Mouse (Mus musculus): ENCODE measurements around the gene Lck. TPM values are rescaled to one million over a fixed set of nuclear protein-coding genes. Genes with fewer than 3 reads are reported as not detected.

The Lck gene
- total and polyA plus RNA-seq, 3 experiments = 67.2 to 138 (median 70.0) TPM

GRCm38 (mm10) chr4:129622120-129622802 is 48.8 kb upstream of the Lck start:
- peak overlapping the region in 1 of 3 experiments; percentile 77 for H3K4me3 ChIP-seq (replicated peaks in 1 of 3; ENCODE audit: low read depth in 2 of 3, low read length in 2 of 3, poor library complexity in 1 of 3)
- no peak for DNase-seq (ENCODE audit: extremely low read depth)
- no peaks in the 10 kb centered on the region for H3K27me3 ChIP-seq (replicated peaks)
- H3K4me1 ChIP-seq (ENCODE audit: control insufficient read depth in 1 of 2, insufficient read depth in 2 of 2) = peaks cover 11 to 74% of the 10 kb centered on the region in 2 experiments
- no peaks in the 10 kb centered on the region for H3K9me3 ChIP-seq (replicated peaks; ENCODE audit: low read length)
- peaks cover 16 to 38% of the 10 kb centered on the region in 2 experiments for H3K36me3 ChIP-seq (replicated peaks in 1 of 2; ENCODE audit: control insufficient read depth in 1 of 2, insufficient read depth in 1 of 2, low read length in 1 of 2)
- in situ Hi-C loops (cut with MboI; ENCODE audit: low pct_ligation_motif_present, low pct_unique_long_range_greater_than_20kb, low sequenced_read_pairs) (loop anchor here (25.0 kb wide), 1 partner anchor 260 kb away; no protein-coding TSS in a partner anchor), dilution Hi-C loops (cut with MboI; ENCODE audit: extremely low pct_ligation_motif_present, extremely low pct_unique_long_range_greater_than_20kb, low sequenced_read_pairs) (no loop called here)
- H3K4me2 ChIP-seq (ENCODE audit: insufficient read depth, low read depth, poor library complexity, severe bottlenecking) = no peak overlapping the region
- H3K27ac ChIP-seq (ENCODE audit: insufficient read depth, low read depth) = 0 out of 2 replicates have a peak overlapping the region, but pooled peaks have one; percentile 1
- no peaks in the 10 kb centered on the region for H3K79me2 ChIP-seq (replicated peaks; ENCODE audit: control insufficient read depth, extremely low read depth, insufficient read depth, poor library complexity, severe bottlenecking)
- no peak overlapping the region for H3K9ac ChIP-seq (ENCODE audit: insufficient read depth, low read depth)
- TF ChIP-seq CTCF (conservative IDR thresholded peaks at IDR 0.05 in 1 of 2, IDR thresholded peaks at IDR 0.05 in 1 of 2; ENCODE audit: low read depth in 2 of 2, low read length in 2 of 2) = no peak
- no peak for TF ChIP-seq RAD21 (IDR thresholded peaks at IDR 0.05; ENCODE audit: low read depth, low read length)
- no peak for TF ChIP-seq E2F4 (IDR thresholded peaks at IDR 0.05; ENCODE audit: insufficient replicate concordance, low read depth, low read length)
- TF ChIP-seq CHD2 (IDR thresholded peaks at IDR 0.05; ENCODE audit: low read length) = no peak

DNA sequence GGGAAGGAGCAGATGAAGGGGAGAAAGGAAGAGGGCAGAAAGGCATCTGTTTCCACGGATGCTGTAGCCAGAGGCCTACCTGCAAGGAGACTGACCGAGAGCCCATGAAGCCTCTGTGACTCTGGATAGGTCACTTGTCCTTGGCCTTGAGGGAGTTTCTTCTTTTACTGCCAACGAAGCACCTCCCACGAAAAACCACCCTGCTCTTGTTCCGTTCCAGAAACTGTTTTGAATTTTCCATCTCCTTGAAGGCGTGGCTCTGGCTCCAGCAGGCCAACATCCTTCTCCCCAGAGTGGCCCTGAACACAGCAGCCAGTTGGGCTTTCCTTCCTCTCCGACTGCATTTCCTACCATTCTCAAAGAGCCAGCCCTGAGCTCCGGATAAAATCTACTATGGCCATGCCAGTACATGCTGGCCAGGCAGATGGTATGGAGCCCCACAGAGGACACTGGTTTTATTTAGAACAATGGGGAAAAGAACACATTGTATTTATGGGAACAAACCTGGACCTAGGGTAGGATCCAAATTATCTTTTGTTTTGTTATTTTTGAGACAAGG is 47.9 kb upstream of the Lck start:
- DNase-seq (ENCODE audit: extremely low read depth) = peak; percentile 88
- H3K27me3 ChIP-seq (replicated peaks) = no peaks in the 10 kb centered on the region
- TF ChIP-seq NRF1 (IDR thresholded peaks at IDR 0.05; ENCODE audit: low read depth, low read length) (no peak), BHLHE40 (IDR thresholded peaks at IDR 0.05; ENCODE audit: low read depth, low read length) (no peak), JUND (conservative IDR thresholded peaks at IDR 0.05; ENCODE audit: low read depth, low read length) (no peak), POLR2AphosphoS2 (IDR thresholded peaks at IDR 0.05; ENCODE audit: low read depth, low read length) (no peak; the same call in 1 of the 2 replicates), JUN (IDR thresholded peaks at IDR 0.05; ENCODE audit: insufficient read depth, low read depth, low read length) (no peak), HCFC1 (IDR thresholded peaks at IDR 0.05; ENCODE audit: low read depth, low read length) (no peak), UBTF (IDR thresholded peaks at IDR 0.05; ENCODE audit: low read depth, low read length) (no peak), NELFE (IDR thresholded peaks at IDR 0.05; ENCODE audit: low read depth, low read length) (peak; percentile 62; the same call in 1 of the 2 replicates), CTCF (conservative IDR thresholded peaks at IDR 0.05 in 1 of 2, IDR thresholded peaks at IDR 0.05 in 1 of 2; ENCODE audit: low read depth in 2 of 2, low read length in 2 of 2) (no peak), ETS1 (conservative IDR thresholded peaks at IDR 0.05; ENCODE audit: low read depth, low read length) (peak; percentile 46), CHD1 (IDR thresholded peaks at IDR 0.05; ENCODE audit: low read depth, low read length) (no peak), MAFK (IDR thresholded peaks at IDR 0.05; ENCODE audit: insufficient replicate concordance, low read length) (no peak; the same call in 1 of the 2 replicates), ZMIZ1 (IDR thresholded peaks at IDR 0.05; ENCODE audit: low read depth, low read length) (no peak; the same call in 1 of the 2 replicates), TCF12 (IDR thresholded peaks at IDR 0.05; ENCODE audit: low read depth, low read length) (peak; percentile 72), MEF2A (IDR thresholded peaks at IDR 0.05; ENCODE audit: borderline replicate concordance, low read depth, low read length) (peak; percentile 7; the same call in 1 of the 2 replicates), RAD21 (IDR thresholded peaks at IDR 0.05; ENCODE audit: low read depth, low read length) (no peak), TBP (conservative IDR thresholded peaks at IDR 0.05; ENCODE audit: low read depth, low read length) (peak; percentile 55; the same call in 1 of the 2 replicates), EP300 (IDR thresholded peaks at IDR 0.05; ENCODE audit: low read length) (peak; percentile 52; the same call in 1 of the 2 replicates), KAT2A (IDR thresholded peaks at IDR 0.05; ENCODE audit: insufficient replicate concordance, low read length) (0 out of 2 replicates have a peak, but pooled peaks have one; percentile 18), SIN3A (IDR thresholded peaks at IDR 0.05; ENCODE audit: low read length) (peak; percentile 70; the same call in 1 of the 2 replicates), MAX (IDR thresholded peaks at IDR 0.05; ENCODE audit: low read length) (no peak), MYC (IDR thresholded peaks at IDR 0.05; ENCODE audit: low read depth, low read length) (peak; percentile 78), POLR2A (IDR thresholded peaks at IDR 0.05; ENCODE audit: low read depth, low read length) (peak; percentile 67), USF1 (IDR thresholded peaks at IDR 0.05; ENCODE audit: low read depth, low read length) (no peak), CHD2 (IDR thresholded peaks at IDR 0.05; ENCODE audit: low read length) (no peak), E2F4 (IDR thresholded peaks at IDR 0.05; ENCODE audit: insufficient replicate concordance, low read depth, low read length) (no peak), MXI1 (IDR thresholded peaks at IDR 0.05; ENCODE audit: low read depth, low read length) (no peak)
- dilution Hi-C loops (cut with MboI; ENCODE audit: extremely low pct_ligation_motif_present, extremely low pct_unique_long_range_greater_than_20kb, low sequenced_read_pairs) (no loop called here), in situ Hi-C loops (cut with MboI; ENCODE audit: low pct_ligation_motif_present, low pct_unique_long_range_greater_than_20kb, low sequenced_read_pairs) (loop anchor here (25.0 kb wide), 1 partner anchor 259 kb away; no protein-coding TSS in a partner anchor)
- no peaks in the 10 kb centered on the region for H3K79me2 ChIP-seq (replicated peaks; ENCODE audit: control insufficient read depth, extremely low read depth, insufficient read depth, poor library complexity, severe bottlenecking)
- peak overlapping the region; percentile 74 for H3K27ac ChIP-seq (ENCODE audit: insufficient read depth, low read depth)
- peaks cover 11 to 71% of the 10 kb centered on the region in 2 experiments for H3K4me1 ChIP-seq (ENCODE audit: control insufficient read depth in 1 of 2, insufficient read depth in 2 of 2)
- peak overlapping the region; percentile 47 to 53 (median 49) for H3K4me3 ChIP-seq (replicated peaks in 1 of 3; ENCODE audit: low read depth in 2 of 3, low read length in 2 of 3, poor library complexity in 1 of 3)
- peaks cover 19 to 38% of the 10 kb centered on the region in 2 experiments for H3K36me3 ChIP-seq (replicated peaks in 1 of 2; ENCODE audit: control insufficient read depth in 1 of 2, insufficient read depth in 1 of 2, low read length in 1 of 2)
- H3K9ac ChIP-seq (ENCODE audit: insufficient read depth, low read depth) = peak overlapping the region; percentile 57
- H3K9me3 ChIP-seq (replicated peaks; ENCODE audit: low read length) = no peaks in the 10 kb centered on the region
- H3K4me2 ChIP-seq (ENCODE audit: insufficient read depth, low read depth, poor library complexity, severe bottlenecking) = peak overlapping the region; percentile 52
